Mouse (Mus musculus) bone marrow, adult 2 months (tissue): Measurements from ENCODE around the gene Cul3.

Experiments
- CTCF ChIP-seq: fragments of 200-500 bp; IDR thresholded peaks from 2 replicates; pipeline ENCODE4 v1.5.1; 2011; ENCODE audit warnings: low read length, control low read depth; ENCODE audit not compliant: control insufficient read depth, insufficient read depth
- POLR2A ChIP-seq: fragments of 200-500 bp; IDR thresholded peaks from 2 replicates; pipeline ENCODE4 v1.6.1; 2011; ENCODE audit warnings: low read depth, mild to moderate bottlenecking, control low read depth, low read length, borderline replicate concordance; ENCODE audit not compliant: control insufficient read depth

DNA sequence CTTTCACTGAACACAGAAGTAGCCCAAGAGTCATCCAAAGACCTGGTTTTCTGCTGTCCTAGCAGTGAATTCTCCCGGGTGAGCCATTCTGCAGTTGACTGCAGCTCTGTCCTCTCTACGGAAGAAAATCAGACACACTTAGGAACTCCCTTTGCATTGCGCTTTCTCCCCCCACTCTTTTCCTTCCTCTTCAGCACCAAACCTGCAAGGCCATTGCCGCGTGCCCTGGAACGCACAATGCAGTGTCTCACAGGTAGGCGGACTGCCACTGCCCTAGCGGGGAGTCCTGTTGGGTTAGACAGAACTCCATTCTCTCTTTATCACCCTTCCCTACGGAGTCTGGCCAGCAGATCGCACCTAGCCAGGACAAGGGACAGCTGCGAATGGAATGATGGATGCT is 100.8 kb downstream of the Cul3 start:
- TF ChIP-seq POLR2A (no peak), CTCF (no peak)
